ENCODE assay signal across 20 mouse cellular contexts in genomic region chr19:18582226-18582625, GRCm38 (mm10). TPM values are rescaled to one million over a fixed set of nuclear protein-coding genes. Genes with fewer than 3 reads are reported as not detected.
DNase-seq lines count a peak whose midpoint lies in the region; ATAC-seq and TF ChIP-seq lines count a peak whose summit lies in the region.
"Had no signal": no experiment of that assay in that cellular context is flagged by ENCODE, and none has a peak within 500 bp of the region (broad histone marks: within the 10 kb centered on the region; RNA-seq: fewer than 3 reads in every experiment).

No protein-coding gene starts in this region.

- no peak for ATAC-seq in intestine, embryonic 14.5 days (replicated peaks; ENCODE audit: low FRiP score, low TSS enrichment, low read depth)
- ATAC-seq in intestine, postnatal 0 days = no peak
- ATAC-seq: forebrain, embryonic 14.5 days; forebrain, embryonic 16.5 days had no signal

- peaks cover 5% of the 10 kb centered on the region; the same call in 1 of the 2 replicates for H3K36me3 ChIP-seq in intestine, embryonic 14.5 days (ENCODE audit: control insufficient read depth, insufficient read depth, low read length)
- peaks cover 15% of the 10 kb centered on the region; the same call in 1 of the 2 replicates for H3K36me3 ChIP-seq in intestine, postnatal 0 days (ENCODE audit: control insufficient read depth, insufficient read depth)
- H3K36me3 ChIP-seq: forebrain, embryonic 10.5 days; forebrain, embryonic 12.5 days had no signal

- no peaks in the 10 kb centered on the region for H3K9me3 ChIP-seq in intestine, embryonic 14.5 days (ENCODE audit: control insufficient read depth, low read length)
- no peaks in the 10 kb centered on the region for H3K9me3 ChIP-seq in intestine, postnatal 0 days (ENCODE audit: control insufficient read depth)
- H3K9me3 ChIP-seq: embryonic facial prominence, embryonic 13.5 days; embryonic facial prominence, embryonic 15.5 days; forebrain, embryonic 10.5 days; forebrain, embryonic 12.5 days had no signal

- WGBS in intestine, embryonic 14.5 days = 89% methylated on average over 9 of the region's 9 CpGs
- 94% methylated on average over 9 of the region's 9 CpGs for WGBS in intestine, postnatal 0 days

- no peak overlapping the region for H3K27ac ChIP-seq in intestine, embryonic 14.5 days (ENCODE audit: low read depth)
- no peak overlapping the region for H3K27ac ChIP-seq in intestine, postnatal 0 days (ENCODE audit: low read depth, low read length)
- H3K27ac ChIP-seq: embryonic facial prominence, embryonic 13.5 days; embryonic facial prominence, embryonic 15.5 days; forebrain, embryonic 10.5 days; forebrain, embryonic 12.5 days had no signal

- no peak overlapping the region for H3K4me3 ChIP-seq in intestine, embryonic 14.5 days (ENCODE audit: low read depth, low read length)
- H3K4me3 ChIP-seq in intestine, postnatal 0 days (ENCODE audit: low read depth, low read length) = no peak overlapping the region
- H3K4me3 ChIP-seq: embryonic facial prominence, embryonic 13.5 days; embryonic facial prominence, embryonic 15.5 days; erythroblast, embryonic 14.5 days; forebrain, embryonic 10.5 days; forebrain, embryonic 12.5 days had no signal

- peaks cover 11% of the 10 kb centered on the region; the same call in 1 of the 2 replicates for H3K4me1 ChIP-seq in intestine, embryonic 14.5 days (replicated peaks; ENCODE audit: control insufficient read depth, insufficient read depth, low read length)
- H3K4me1 ChIP-seq in intestine, postnatal 0 days (replicated peaks; ENCODE audit: control insufficient read depth, insufficient read depth, low read length) = no peaks in the 10 kb centered on the region

- H3K4me2 ChIP-seq in intestine, embryonic 14.5 days (ENCODE audit: low read length) = no peak overlapping the region
- no peak overlapping the region for H3K4me2 ChIP-seq in intestine, postnatal 0 days (replicated peaks; ENCODE audit: low read depth)
- H3K4me2 ChIP-seq: embryonic facial prominence, embryonic 13.5 days; embryonic facial prominence, embryonic 15.5 days; forebrain, embryonic 12.5 days had no signal

- no peak overlapping the region for H3K9ac ChIP-seq in intestine, embryonic 14.5 days (ENCODE audit: low read length)
- H3K9ac ChIP-seq in intestine, postnatal 0 days (ENCODE audit: low read depth, low read length) = no peak overlapping the region
- H3K9ac ChIP-seq: embryonic facial prominence, embryonic 13.5 days; embryonic facial prominence, embryonic 15.5 days; forebrain, embryonic 12.5 days had no signal

- no peak for TF ChIP-seq CTCF in intestine, postnatal 0 days (IDR thresholded peaks at IDR 0.05; ENCODE audit: low read depth)

- no peaks in the 10 kb centered on the region for H3K27me3 ChIP-seq in intestine, embryonic 14.5 days (replicated peaks; ENCODE audit: control insufficient read depth, insufficient read depth, low read length)
- H3K27me3 ChIP-seq in intestine, postnatal 0 days (replicated peaks; ENCODE audit: control insufficient read depth, insufficient read depth, low read length) = no peaks in the 10 kb centered on the region
- H3K27me3 ChIP-seq: embryonic facial prominence, embryonic 13.5 days; embryonic facial prominence, embryonic 15.5 days; forebrain, embryonic 12.5 days had no signal

- DNase-seq in intestine, embryonic 14.5 days (ENCODE audit: low spot score) = peak; percentile 35
- peak; percentile 37 for DNase-seq in testis, postnatal 10 days (ENCODE audit: low spot score)
- no peak for DNase-seq in testis, postnatal 14 days (ENCODE audit: low spot score)
- no peak for DNase-seq in cerebellum, postnatal 25 days
- DNase-seq: adrenal gland, adult 2 months; adrenal gland, postnatal 10 days; adrenal gland, postnatal 25 days; cerebellum, adult 11-12 months; cerebellum, adult 2 months; cerebellum, adult 9-10 months; cerebellum, postnatal 36 days; embryo, embryonic 11 days had no signal

RNA-seq across cellular contexts. Expression of gene Ostf1, which starts 49.4 kb away (rescaled TPM):
- 68.9 and 70.6 TPM in 2 replicates for polyA plus RNA-seq in intestine, embryonic 14.5 days (2014; fragmentation: Nextera tagmentation; extraction: Ambion mirVana)
- polyA plus RNA-seq in intestine, postnatal 0 days (2015; fragmentation: Nextera tagmentation; extraction: Ambion mirVana) = 140 and 143 TPM in 2 replicates

RNA-seq across cellular contexts. Expression of gene Nmrk1, which starts 49.5 kb away (rescaled TPM):
- polyA plus RNA-seq in intestine, embryonic 14.5 days (2014; fragmentation: Nextera tagmentation; extraction: Ambion mirVana) = 9.6 and 10.1 TPM in 2 replicates
- 4.7 and 6.2 TPM in 2 replicates for polyA plus RNA-seq in intestine, postnatal 0 days (2015; fragmentation: Nextera tagmentation; extraction: Ambion mirVana)
- polyA plus RNA-seq: erythroblast, embryonic 14.5 days had no signal

Comparison
In these comparisons a context has a peak if more than half of its experiments do, and no peak if none do; other contexts are left out.
1. DNase-seq: peak in intestine, embryonic 14.5 days (single experiment) and testis, postnatal 10 days (single experiment); none in testis, postnatal 14 days (single experiment) and cerebellum, postnatal 25 days (0 of 2).